Mouse (Mus musculus) C2C12 (cell line): ENCODE measurements at regions not wholly inside any gene's neighbourhood (a gene's known extent, or its start where the extent isn't known, plus 50 kb on each side); places are given as distances from the start of the nearest gene placed in this dataset.

Source experiments
- H3K27me3 ChIP-seq: one replicate; pipeline ENCODE4 v1.6.1; 2011; ENCODE audit not compliant: control insufficient read depth, insufficient read depth, insufficient read length
- H3K36me3 ChIP-seq: one replicate; pipeline ENCODE4 v1.6.1; 2011; ENCODE audit not compliant: control insufficient read depth, insufficient read depth
- H3K4me3 ChIP-seq: one replicate; pipeline ENCODE4 v1.5.1; 2011; ENCODE audit warnings: mild to moderate bottlenecking, control low read depth; ENCODE audit not compliant: poor library complexity, insufficient read depth, severe bottlenecking
- H3K79me2 ChIP-seq: one replicate; pipeline ENCODE4 v1.6.1; 2011; ENCODE audit not compliant: control insufficient read depth, insufficient read depth
- H3K79me3 ChIP-seq: one replicate; pipeline ENCODE4 v1.6.1; 2011; ENCODE audit warnings: low read depth, control low read depth
- H3ac ChIP-seq: one replicate; pipeline ENCODE3; 2011; ENCODE audit warnings: low read depth; ENCODE audit not compliant: control insufficient read depth, insufficient read length
- CEBPB ChIP-seq: IDR thresholded peaks from one replicate; pipeline ENCODE4 v1.6.1; 2011; ENCODE audit warnings: low read depth, mild to moderate bottlenecking, control low read depth, moderate library complexity
- CTCF ChIP-seq: IDR thresholded peaks from one replicate; pipeline ENCODE4 v1.5.1; 2011; ENCODE audit not compliant: control insufficient read depth, insufficient read depth, insufficient read length
- FOSL1 ChIP-seq: IDR thresholded peaks from one replicate; pipeline ENCODE4 v1.8.0; 2011; ENCODE audit warnings: mild to moderate bottlenecking, low read length; ENCODE audit not compliant: poor library complexity, insufficient read depth, severe bottlenecking
- MAX ChIP-seq: IDR thresholded peaks from one replicate; pipeline ENCODE4 v1.6.1; 2011; ENCODE audit warnings: mild to moderate bottlenecking, control low read depth
- MYOD1 ChIP-seq: IDR thresholded peaks from one replicate; pipeline ENCODE4 v1.6.1; 2011; ENCODE audit warnings: low read depth; ENCODE audit not compliant: control insufficient read depth, insufficient read length
- MYOG ChIP-seq: IDR thresholded peaks from one replicate; pipeline ENCODE4 v1.6.1; 2011; ENCODE audit not compliant: control insufficient read depth, insufficient read length; ENCODE audit errors: extremely low read depth
- USF1 ChIP-seq: IDR thresholded peaks from one replicate; pipeline ENCODE4 v1.6.1; 2011; ENCODE audit warnings: low read depth, mild to moderate bottlenecking, control low read depth, moderate library complexity

DNA sequence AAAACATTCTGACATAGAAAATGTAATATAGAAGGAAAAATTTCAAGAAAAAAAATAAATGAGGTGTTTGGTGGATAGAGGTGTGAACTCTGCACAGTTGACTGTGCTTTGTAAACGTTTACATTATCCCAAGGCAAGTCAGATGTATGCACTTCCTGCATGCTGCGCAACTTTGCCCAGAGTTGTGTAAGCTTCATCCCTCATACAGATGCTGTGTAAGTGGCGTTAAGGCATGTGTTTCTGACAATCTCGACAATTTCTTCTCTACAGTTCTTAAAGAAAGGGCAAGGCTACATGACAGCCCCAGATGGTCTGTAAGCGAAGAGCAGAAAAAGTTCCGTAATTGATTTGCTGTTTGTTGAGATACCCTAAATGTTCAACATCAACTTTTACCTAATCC, 476.6 kb upstream of the Pitx2 start:
- TF ChIP-seq FOSL1 = no peak
- TF ChIP-seq MYOD1 = no peak
- TF ChIP-seq CEBPB = no peak
- no peak for TF ChIP-seq MAX
- no peak for TF ChIP-seq USF1
- TF ChIP-seq CTCF = no peak
- no peak for TF ChIP-seq MYOG
- Histone ChIP-seq H3ac (no peak overlapping the region), H3K36me3 (no peaks in the 10 kb centered on the region), H3K79me3 (no peaks in the 10 kb centered on the region), H3K4me3 (no peak overlapping the region), H3K27me3 (no peaks in the 10 kb centered on the region), H3K79me2 (no peaks in the 10 kb centered on the region)

DNA sequence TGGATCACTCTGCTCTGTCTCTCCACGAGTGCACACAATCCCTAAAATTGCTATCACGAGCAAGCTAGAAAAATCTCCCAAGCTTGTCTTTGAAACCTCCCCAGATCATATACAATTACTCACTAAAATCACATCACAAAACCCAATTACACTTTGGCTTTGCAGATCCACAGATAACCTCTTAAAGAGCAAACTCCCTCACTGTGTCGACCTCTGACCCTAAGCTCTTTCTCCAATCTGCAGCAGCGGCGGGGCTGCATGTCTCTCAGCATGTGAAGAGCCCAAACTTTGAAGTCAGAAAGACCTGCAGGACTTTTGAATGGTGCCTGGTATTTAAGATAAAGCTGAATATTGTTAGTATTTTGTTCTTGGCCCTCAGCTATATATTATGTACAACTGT, 479.4 kb upstream of the Pitx2 start:
- Histone ChIP-seq H3K36me3 (no peaks in the 10 kb centered on the region), H3ac (no peak overlapping the region), H3K79me3 (no peaks in the 10 kb centered on the region), H3K4me3 (no peak overlapping the region), H3K27me3 (no peaks in the 10 kb centered on the region), H3K79me2 (no peaks in the 10 kb centered on the region)
- no peak for TF ChIP-seq MYOD1

DNA sequence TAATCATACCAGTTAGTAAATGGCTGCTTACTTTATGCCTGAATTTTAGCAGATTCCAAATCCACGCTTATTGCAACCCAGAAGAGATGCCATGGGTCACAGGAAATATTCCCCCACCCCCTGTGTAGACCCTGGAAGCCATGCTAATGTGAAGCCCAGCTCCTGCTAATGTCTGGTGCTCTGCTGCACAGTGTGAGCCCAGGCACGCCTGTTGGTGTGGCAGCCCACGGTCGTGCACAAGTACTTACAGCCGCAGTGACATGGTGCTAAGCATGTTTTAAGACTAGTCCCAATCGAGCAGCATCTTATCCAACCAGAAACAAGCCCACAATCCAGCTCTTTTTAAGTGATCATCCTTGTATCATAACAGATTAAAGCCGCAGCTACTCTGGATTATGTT, 480.5 kb upstream of the Pitx2 start:
- H3K79me2 ChIP-seq = no peaks in the 10 kb centered on the region
- H3K27me3 ChIP-seq = no peaks in the 10 kb centered on the region
- H3ac ChIP-seq = no peak overlapping the region
- no peak overlapping the region for H3K4me3 ChIP-seq
- H3K79me3 ChIP-seq = no peaks in the 10 kb centered on the region
- no peak for TF ChIP-seq MAX
- TF ChIP-seq FOSL1 = no peak
- TF ChIP-seq USF1 = no peak
- TF ChIP-seq CEBPB = no peak
- no peak for TF ChIP-seq MYOG
- TF ChIP-seq MYOD1 = no peak
- no peaks in the 10 kb centered on the region for H3K36me3 ChIP-seq

DNA sequence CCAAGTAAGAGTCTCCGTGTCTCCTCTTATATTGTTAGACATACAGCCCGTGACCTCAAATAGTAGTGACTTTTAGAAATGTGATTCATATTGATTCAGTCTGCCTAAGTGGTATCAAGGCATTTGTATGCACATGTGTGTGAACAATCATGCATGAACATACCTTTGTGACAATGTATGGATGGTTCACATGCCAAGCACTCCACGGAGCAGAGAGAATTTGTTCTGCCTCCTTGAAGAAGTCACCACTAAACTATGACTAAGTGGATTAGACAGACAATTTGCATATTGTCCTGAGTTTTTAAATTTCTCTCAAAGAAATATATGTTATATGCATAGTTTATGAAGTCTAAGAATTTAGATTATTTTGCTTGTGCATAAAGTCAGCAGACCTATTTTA, 492.4 kb upstream of the Pitx2 start:
- Histone ChIP-seq H3K27me3 (no peaks in the 10 kb centered on the region), H3ac (no peak overlapping the region), H3K4me3 (no peak overlapping the region), H3K79me3 (no peaks in the 10 kb centered on the region), H3K79me2 (no peaks in the 10 kb centered on the region), H3K36me3 (no peaks in the 10 kb centered on the region)
- TF ChIP-seq USF1 = no peak
- no peak for TF ChIP-seq CTCF
- no peak for TF ChIP-seq CEBPB
- TF ChIP-seq MYOG = no peak
- TF ChIP-seq MYOD1 = no peak
- no peak for TF ChIP-seq FOSL1
- no peak for TF ChIP-seq MAX

DNA sequence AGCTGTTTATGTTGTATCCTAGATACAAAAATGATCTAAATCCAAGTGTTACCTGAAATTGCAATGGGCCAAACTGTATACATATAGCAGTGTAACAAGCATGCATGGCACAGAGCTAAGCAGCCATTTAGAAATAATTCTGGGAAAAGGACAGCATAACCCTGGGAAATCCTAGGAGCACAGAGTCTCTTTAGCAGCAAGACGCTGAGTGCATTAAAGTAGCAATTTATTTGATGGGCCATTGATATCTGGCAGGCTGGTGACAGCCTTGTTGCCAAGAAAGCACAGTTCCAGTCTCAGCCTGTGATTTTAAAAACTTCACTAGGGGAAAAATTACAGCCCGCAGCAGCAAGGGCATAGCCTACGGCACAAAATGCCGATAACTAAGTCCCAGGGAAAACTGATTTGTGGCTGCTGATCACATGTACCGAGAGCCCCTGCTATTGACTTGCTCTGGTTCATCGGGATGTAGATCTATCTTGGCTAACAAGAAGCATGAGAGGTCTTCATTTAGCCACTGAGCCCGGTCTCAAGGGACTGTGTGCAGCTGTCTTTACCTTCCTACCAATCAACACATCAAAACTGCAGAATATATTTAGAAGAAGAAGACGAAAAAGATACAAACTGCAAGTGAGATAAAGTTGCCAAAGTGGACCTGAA, 531.1 kb upstream of the Pitx2 start:
- TF ChIP-seq CEBPB (no peak), MAX (no peak), CTCF (no peak), USF1 (no peak)

DNA sequence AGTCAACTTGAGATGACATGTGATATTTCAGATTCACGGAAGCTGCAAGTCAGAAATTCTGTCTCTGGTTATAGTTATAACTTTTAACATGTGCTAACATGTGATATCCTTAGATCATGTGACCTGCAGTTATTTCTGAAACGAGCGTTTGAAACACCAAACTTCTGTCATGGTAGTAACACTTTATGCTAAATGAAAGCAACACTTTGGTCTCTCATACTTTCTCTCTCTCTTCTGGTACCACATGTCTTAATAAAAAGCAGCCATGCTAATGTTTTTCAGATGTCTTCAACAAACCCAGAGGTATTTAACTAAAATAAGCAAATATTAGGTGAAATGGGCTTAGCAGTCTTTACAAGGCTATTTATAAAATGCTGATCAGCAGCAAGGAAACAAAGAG, 534.5 kb upstream of the Pitx2 start:
- no peaks in the 10 kb centered on the region for H3K36me3 ChIP-seq
- no peak overlapping the region for H3K4me3 ChIP-seq
- no peaks in the 10 kb centered on the region for H3K79me3 ChIP-seq
- no peak overlapping the region for H3ac ChIP-seq
- no peaks in the 10 kb centered on the region for H3K27me3 ChIP-seq
- no peaks in the 10 kb centered on the region for H3K79me2 ChIP-seq
- no peak for TF ChIP-seq CEBPB
- TF ChIP-seq CTCF = no peak
- no peak for TF ChIP-seq MYOG
- TF ChIP-seq MYOD1 = no peak
- no peak for TF ChIP-seq USF1
- no peak for TF ChIP-seq FOSL1
- TF ChIP-seq MAX = no peak

More for the DNA sequence above, 531.1 kb upstream of the Pitx2 start:
- no peaks in the 10 kb centered on the region for H3K27me3 ChIP-seq
- no peaks in the 10 kb centered on the region for H3K36me3 ChIP-seq
- no peaks in the 10 kb centered on the region for H3K79me3 ChIP-seq
- H3K4me3 ChIP-seq = no peak overlapping the region
- no peaks in the 10 kb centered on the region for H3K79me2 ChIP-seq
- H3ac ChIP-seq = no peak overlapping the region
